In genomic region chr4:125101334-125101733, GRCm38 (mm10) we compare ENCODE assay signal across 20 mouse cellular contexts. TPM values are rescaled to one million over a fixed set of nuclear protein-coding genes. Genes with fewer than 3 reads are reported as not detected.
"Had no signal": no experiment of that assay in that cellular context is flagged by ENCODE, and none has a peak within 500 bp of the region (broad histone marks: within the 10 kb centered on the region; RNA-seq: fewer than 3 reads in every experiment).

No protein-coding gene starts in this region.

- DNase-seq: gastrocnemius, postnatal 10 days; gastrocnemius, postnatal 25 days; heart, adult 18-20 months; heart, postnatal 10 days; heart, postnatal 4 days; kidney, adult 18-20 months; kidney, adult 8-10 months; kidney, postnatal 10 days; kidney, postnatal 25 days; kidney, postnatal 4 days; liver; liver, embryonic 13.5 days had no signal

- ATAC-seq: hindbrain, embryonic 16.5 days; inflammation-experienced regulatory T-cells, adult 6 months; intestine, embryonic 15.5 days; intestine, postnatal 0 days had no signal

RNA-seq across cellular contexts. Expression of gene Dnali1, which starts 35.8 kb away (rescaled TPM):
- total RNA-seq: gastrocnemius, adult 18-20 months; gastrocnemius, postnatal 10 days; gastrocnemius, postnatal 25 days; gastrocnemius, postnatal 4 days; granulocyte monocyte progenitor cell, adult 5-6 weeks; heart, postnatal 10 days; heart, postnatal 25 days; heart, postnatal 4 days had no signal
